Mouse (Mus musculus) ovary, postnatal 14 days (tissue): ENCODE measurements at regions not wholly inside any gene's neighbourhood (a gene's known extent, or its start where the extent isn't known, plus 50 kb on each side); places are given as distances from the start of the nearest gene placed in this dataset.
A peak's percentile ranks its signal among the peaks of the same experiment; 100 is the strongest.

Source experiments
- DNase-seq: peaks from one replicate; pipeline ENCODE4 v3.0.0; 2022; ENCODE audit warnings: low spot score

DNA sequence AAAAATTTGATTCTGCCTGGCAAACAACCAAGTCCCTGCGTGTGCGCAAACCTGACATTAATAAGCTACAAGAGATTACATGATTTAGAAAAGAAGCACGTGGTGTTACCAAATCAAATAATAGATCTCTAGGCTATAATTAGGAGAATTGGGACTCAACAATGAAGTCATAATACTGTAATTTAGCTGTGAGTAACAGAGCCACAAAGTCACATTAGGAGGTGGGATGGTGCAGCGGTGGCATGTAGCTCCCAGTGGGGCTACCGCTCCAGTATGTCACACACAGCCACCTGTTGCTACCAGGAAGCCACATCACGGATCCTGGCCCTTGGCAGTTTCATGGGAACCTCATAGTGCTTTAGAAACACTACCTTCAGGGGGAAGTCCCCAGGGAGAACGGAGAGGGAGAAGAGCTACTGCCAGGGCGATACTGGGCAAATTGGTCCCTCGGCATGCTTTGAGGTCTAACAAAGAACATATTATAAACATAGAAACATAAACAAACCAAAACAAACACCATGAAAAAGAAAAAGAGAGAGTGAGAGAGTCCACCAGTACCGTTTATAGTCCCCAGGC is 551.2 kb downstream of the Insc start:
- DNase-seq: no peak

DNA sequence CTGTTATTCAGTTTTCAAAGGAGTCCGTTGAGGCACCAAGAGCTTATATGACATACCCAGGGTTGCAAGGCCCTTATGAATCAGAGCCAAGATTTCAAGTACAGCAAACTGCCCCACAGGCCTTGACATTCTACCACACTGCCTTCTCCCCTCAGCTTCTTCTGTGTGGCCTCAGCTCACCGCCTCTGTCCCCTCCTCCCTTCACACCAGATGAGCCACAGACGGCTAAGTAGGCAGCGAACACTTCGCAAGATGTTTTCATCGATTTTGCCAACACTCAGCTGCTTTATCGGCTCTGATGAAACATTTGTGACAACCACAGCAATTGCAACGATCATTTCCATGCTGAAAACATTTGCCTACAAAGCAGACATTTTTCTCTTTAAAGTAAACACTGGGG is 556.7 kb downstream of the Insc start:
- no peak for DNase-seq

DNA sequence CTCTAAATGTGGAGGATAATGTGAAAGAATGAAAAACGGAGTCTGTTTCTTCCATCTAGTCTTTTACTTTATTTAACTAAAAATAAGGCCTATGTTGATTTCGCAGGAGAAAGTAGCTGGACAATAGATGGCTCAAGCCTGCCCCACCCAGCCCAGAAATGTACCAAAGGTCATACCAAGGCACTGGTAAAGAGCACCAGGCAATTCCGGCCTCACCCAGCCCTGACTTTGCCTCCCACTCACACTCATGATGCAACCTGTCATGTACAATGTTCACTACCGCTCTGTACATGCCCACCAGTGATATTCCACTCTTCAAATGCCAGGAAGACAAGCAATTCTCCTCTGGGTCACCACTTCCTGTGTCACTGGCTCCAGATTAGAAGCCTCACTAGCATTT is 564.9 kb downstream of the Insc start:
- DNase-seq: no peak

DNA sequence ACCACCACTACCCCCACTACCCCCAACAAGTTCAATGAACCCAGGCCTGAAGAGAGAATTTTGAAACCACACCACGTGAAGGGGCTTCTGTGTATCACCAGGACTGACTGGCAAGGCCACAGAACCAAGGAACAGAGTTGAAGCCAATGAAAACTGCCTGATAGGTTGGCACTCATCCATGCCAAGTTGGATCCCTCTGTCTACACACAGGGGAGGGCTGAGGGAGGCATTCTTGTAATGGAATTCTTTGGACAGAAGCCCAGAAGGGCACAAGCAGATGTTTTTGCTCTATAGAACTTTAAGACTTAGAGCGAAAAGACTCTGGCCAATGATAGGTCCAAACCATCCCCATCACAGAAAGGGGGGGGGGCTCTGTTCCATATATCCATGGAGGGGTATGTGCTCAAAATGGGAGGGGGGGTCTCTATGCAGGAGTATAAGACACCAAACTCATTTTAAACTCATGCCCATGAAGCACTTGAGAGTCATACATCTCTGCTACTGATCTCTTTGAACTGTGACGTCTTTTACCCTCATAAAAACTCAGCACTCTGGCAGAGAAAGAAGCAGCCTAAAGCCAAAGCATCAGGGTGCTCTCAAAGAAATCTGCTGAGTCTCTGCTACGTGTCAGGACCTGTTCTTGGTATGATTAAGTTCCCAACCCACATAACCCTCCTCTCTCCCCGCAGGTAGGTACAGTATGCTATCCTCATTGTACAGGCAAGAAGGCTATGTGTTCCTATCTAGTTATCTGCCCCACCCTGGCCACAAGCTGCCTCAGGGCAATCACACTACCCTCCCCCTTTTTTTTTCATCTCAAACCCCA is 567.1 kb downstream of the Insc start:
- DNase-seq: peak; percentile 23

DNA sequence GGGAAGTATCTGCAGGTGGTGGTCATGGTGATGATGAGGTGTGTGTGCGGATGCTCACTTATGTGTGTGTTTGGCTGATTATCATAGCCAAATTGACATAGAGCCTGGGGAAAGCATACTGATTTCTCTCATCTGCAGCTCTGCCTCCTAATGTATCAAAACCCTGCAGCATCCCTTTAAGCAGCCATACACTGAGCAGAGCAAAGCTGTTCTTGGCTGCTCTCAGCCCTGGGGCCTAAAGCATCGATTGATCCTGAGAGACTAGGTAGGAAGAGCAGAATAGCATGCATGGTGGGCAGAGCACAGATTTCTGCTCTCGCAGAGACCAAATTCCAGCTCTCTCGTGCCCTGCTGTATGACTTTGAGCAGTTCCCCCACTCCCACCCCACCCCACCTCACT is 576.0 kb downstream of the Insc start:
- DNase-seq: no peak

DNA sequence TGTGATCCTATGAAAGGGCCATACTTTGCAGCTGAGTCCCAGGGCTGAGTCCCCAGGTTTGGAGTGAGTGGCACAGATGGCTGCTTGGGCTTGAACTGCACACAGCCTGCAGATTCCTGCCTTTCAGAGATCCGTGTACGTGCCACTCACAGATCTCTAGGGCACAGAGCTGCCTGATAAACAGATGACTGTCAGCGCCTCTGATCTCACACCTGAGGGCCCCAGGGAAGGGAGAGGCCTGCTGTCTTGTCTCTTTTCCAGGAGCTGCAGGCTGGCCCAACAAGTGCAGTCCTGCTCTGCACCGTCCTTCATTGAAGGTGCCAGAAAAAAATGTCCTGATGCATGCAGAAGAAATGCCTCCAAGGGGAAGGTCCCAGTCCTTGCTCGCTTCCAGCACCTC is 579.5 kb downstream of the Insc start:
- DNase-seq: no peak

DNA sequence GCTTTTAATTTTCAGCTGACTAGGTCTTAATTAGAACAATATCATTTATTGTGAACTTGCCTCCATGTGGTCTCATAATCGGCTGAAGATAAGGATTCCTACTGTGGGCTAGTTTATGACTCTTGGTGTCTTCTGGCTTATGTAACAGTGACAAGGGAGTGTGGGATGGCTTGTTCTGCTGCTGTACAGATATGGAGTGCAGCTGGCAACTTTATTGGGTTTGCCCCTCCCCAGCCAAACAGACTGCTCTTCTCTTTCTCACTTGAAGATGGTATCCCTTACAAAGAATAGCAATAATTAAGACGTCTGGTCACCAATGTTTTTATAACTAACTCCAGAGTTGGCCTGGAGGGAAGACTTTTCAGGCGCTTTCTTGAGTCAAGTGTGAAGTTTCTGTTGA is 584.8 kb downstream of the Insc start:
- no peak for DNase-seq

DNA sequence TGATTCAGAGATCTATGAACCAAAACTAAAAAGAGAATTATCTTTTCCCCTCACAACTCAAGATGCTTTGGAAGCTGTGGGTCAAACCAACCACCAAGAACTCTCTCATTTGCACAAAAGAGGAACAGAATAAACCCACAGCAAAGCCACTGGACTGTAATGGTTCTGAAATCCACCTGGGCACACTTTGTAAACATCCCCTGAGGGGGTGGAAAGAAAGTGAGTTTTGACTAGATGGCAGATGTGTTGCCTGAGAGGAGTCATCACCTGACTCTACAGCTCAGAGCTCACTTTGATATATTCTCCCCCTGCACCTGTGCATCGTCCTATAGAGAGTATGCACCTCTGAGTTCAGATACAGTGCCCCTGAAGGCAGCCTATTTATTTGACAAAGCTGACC is 588.2 kb downstream of the Insc start:
- DNase-seq: no peak

DNA sequence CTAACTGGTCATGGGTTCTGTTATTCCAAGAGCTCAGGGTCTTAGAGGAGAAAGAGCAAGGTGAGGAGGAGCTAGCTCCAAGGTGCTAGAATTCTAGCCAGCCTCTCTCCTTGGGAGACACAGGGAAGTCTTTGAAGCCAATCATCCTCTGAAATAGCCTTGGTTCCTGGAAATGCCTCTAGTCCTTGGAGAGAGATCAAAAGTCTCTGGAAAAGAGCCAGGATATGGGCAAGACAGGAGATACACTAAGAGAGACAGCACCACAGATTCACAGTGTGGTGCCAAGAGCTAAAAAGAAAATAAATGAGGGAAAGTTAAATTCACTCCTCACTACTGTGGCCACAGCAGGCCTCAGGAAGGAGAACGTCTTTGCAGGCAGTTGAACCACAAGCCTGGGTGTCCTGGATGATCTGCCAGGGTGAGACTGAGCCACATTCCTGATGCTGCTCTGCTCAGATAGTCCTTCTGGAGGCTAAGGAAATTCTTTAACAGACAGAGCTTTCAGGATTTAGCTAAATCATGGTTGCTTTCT is 589.6 kb downstream of the Insc start:
- no peak for DNase-seq

DNA sequence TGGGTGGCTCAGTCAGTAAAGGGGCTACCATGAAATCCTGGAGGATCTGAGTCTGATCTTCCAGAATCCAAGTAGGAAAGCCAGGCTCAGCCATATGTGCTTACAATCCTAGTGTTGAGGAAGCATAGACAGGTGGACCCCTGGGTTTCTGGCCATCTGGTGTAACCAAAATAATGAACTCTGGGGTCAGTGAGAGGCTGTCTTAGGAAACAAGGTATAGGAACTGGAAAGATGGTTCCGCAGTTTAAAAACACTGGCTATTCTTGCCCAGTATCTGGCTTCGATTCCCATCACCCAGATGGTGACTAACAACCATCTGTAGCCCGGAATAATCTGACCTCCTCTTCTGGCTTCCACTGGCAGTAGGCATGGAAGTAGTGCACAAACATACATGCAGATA is 591.6 kb downstream of the Insc start:
- no peak for DNase-seq

DNA sequence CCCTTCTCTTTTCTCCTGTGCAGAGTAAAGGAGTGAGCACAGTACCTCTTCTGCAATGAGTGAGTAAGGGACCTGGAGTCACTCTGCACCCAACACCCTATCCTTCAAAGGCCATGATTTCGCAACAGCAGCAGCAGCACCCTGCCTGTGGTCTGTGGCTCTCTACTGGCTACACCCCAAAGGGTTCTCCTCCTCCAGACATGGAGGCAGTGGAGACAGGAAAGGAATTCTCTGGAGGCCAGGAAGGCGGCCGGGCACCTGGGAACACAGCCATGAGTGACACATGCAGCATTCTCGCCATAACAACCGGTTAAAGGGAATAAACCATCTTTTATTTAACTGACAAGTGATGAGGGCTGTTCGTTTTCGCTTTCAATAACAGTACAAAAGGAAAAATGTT is 596.7 kb downstream of the Insc start:
- no peak for DNase-seq

DNA sequence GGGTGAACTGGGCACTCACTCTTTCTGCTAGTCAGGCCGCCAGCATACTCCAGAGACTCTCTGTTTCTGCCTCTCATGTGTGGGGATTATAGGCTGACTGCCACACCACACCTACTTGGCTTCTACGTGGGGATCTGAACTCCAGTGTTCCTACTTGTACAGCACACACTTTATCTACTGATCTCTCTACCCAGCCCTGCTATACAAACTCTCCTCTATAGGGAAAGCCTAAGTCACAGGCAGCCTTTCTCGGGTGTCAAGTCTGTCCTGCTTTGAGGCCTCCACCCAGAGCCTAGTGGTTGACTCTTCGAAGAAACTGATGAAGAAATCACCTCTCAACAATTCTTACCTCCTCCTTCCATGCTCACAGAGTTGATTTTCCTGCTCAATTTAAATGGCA is 597.5 kb downstream of the Insc start:
- no peak for DNase-seq

DNA sequence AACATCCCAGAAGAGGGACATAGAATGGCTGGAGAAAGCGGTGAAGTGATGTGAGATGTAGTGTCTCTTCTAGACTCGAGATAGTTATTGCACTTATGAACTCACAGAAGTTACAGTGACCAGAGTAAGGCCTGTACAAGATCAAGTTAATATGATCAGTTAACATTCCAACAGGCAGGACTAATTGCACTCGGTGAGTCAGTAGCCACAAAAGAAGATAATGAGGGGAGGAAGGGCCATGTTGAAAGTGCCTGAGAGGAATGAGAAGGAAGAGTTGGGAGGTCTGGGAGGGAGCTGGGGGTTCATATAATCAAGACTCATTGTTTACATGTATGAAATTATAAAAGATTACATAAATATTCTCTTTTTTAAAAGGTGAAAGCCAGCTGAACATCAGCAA is 602.3 kb downstream of the Insc start:
- DNase-seq: no peak

DNA sequence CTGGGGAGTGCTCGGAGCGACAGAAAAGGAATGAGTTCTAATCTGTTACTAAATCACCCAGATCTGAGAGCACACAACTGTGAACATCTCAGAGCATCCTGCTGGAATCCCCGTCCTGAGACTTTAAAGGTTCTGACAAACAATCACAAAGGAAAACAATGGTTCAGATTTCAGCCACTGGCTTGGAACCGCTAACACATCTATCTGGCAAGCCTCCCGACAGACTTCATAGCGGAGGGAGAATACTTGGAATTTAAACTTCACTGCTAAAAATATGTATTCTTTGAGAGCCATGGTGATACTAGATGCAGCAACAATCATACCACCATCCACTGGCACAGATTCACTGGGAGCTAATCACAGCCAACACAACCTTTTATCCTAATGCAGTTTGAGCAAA is 615.2 kb downstream of the Insc start:
- no peak for DNase-seq

DNA sequence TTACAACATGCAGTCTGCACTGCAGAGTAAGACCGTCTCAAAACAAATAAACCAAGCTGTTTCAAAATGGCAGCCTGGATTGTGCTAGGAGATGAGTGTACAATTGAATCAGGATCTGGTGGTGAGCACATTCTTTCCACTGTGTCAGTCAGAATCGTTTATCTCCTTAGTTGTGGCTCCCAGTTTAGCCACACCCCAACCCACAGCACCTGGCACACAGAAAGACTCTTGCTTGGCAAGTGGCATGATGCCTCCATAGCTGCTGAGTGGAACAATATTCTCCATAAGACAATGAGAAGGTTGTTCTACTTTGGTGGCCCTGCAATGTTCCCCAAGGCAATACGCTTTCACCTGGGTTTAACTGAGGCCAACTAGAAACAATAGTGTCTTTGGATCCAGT is 616.6 kb downstream of the Insc start:
- no peak for DNase-seq

DNA sequence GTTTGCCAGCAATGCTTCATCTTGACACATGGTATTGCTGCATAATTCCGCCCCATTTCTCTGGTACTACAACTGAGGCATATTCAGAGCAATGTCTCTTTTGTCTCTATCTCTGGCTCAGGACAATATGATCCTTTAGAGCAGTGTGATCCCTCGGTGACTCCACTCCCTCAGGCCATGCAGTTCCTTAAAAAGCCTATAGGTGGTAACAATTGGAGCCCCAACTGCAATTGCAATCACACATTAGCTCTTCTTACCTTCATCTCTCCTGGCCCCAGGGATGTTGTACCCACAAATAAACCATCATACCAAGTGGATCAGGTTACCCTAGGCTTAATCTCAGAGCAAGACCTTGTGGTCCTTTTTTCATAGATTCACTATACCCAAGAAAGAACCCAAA is 618.6 kb downstream of the Insc start:
- no peak for DNase-seq

DNA sequence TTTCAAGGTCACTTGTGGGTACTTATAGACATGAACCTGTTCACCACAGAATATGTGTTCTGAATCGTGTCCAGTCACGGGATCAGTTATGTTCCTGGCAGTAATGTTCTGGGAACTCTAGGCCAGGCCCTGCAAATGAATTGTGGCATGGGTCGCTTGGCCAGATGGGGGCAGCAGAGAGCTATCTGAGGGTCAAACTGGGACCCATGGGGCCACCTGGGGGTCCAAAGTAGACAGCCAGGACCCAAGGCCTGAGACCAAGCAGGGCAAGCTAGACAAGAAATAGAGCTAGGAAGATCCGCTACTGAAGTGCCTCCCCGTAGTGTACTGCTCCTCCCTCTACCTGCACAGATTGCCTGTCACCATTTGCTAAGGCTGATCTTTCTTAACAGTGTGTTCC is 623.4 kb downstream of the Insc start:
- peak; percentile 51 for DNase-seq

DNA sequence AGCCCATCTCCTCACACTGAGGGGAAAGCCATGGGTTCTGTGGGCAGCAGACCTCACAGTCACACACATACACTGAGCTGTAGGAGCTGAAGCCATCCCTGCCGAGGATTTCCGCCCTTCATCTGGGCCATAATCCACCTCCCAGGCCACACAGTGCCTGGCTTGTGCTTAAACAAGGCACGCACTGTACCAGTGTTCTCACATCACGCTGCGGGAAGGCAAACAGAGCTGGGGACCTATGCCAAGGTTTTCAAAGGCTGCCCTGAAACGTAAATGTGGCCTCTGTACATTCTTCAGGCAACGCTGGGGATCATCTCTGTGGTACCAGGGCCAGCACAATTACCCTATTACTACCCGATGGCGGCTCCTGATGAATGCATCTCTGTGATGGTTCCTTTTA is 627.6 kb downstream of the Insc start:
- DNase-seq: no peak

DNA sequence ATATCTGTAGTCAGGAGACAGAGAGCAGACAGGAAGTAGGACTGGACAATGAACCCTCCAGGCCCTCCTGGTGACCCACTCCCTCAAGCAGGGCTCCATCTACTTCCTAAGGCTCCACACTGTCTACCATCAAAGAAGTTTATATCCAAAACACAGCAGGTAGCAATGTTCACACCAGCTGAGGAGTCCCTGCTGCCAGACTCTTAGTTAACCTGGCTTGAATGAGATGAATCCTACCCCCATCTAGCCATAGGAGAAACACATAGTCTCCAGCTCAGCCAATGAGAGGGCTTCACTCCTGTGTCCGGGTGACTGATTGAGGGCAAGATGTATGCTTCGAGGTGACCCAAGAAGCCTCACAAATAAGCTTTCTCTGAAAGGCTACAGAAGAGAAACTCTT is 629.4 kb downstream of the Insc start:
- no peak for DNase-seq

DNA sequence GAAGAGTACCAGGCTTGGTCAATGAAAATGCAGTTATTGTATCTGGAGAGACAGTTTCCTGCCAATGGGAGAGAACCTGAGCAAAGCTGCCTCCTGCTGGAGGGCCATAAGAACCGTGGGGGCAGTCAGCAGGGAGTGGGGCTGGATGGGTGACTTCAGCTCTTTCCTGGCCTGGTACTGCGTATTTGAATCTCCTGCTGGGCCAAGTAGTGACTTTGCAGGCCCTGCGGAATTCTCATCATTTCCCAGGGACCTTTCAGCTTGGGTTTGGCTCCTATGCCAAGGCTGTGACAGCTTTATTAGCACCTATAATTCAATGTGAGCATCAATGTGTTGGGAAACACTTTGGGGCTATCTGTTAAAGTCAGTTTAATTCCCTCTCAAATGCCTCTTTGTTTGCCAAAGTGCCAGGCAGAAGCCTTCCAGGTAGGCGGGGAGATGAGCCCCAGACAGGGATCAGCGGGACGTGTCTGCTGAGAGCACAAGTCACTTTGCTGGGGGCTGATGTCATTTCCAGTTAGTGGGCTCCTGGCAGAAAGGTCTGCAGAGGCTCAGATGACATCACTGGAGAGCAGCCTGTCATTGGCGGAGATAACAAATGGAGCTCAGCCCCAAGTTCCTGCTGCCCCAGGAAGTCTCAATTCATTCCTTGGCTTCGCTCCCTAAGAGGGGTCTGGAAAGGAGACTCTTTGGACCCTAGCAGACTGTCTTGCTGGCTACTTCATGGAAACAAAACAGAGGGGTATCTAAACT is 630.5 kb downstream of the Insc start:
- no peak for DNase-seq

DNA sequence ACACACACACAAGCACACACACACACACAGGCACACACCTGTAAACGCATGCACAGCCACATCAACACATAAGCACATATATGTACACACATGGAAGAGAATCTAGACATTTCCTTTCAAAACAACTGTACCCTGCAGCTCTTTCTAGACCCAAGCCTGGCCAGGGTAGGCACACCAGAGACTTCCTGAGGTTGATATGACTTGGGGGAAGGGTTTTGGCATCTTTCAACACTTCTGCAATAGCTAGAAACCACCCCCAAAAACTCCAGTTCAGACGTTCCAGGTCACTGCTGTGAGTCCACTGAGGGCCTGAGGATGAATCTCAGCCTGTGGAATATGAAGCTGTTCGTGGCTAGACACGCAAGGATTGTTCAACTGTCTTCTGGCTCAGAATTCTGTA is 632.6 kb downstream of the Insc start:
- no peak for DNase-seq

DNA sequence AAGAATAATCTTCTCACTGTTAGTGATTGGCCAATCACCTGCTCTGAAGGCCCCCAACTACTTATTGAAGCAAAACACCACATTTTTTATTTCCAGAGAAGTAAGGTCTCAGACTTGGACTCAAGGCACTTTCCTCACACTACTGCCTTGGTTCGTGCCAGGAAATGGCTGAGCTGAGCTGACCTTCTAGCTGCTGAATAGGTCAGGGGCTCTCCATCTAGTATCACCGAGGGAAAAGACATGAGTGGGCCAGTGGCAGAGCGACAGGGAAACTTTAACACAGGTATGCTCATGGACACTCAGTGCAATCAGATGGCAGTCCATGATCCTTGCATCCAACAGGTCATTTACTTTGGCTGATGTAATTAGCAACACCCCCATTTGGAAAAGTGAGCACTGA is 635.3 kb downstream of the Insc start:
- DNase-seq: no peak

DNA sequence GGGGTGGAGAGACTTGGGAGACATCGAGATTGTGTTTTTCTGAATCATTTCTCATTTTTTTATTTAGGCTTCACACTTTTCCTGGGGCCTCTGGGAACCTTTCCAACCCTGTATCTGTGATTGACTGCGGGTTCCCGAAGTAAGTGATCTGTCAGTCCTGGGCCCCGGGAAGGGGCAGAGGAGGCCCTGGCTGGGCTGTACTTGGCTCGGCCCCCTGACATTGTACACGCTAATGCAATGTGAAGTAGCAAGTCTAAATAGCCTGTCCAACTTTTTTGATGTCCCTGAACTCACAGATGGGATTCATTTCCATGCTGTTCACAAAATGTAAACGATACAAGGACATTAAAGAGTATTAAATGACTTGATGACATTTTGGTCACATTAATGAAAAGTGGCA is 636.1 kb downstream of the Insc start:
- DNase-seq: no peak
